Mouse (Mus musculus) retina, postnatal 7 days (tissue): ENCODE results near the gene Cplx1.

Source experiments
- DNase-seq: peaks from one replicate; pipeline ENCODE4 v3.0.0-alpha.2; 2012; ENCODE audit warnings: low read depth, low spot score

Gene Cplx1

GRCm38 (mm10) chr5:108549489-108550206 lies at the start of gene Cplx1:
TSS of gene Cplx1 (minus strand) at chr5:108550024.
- DNase-seq: peak; percentile 35

DNA sequence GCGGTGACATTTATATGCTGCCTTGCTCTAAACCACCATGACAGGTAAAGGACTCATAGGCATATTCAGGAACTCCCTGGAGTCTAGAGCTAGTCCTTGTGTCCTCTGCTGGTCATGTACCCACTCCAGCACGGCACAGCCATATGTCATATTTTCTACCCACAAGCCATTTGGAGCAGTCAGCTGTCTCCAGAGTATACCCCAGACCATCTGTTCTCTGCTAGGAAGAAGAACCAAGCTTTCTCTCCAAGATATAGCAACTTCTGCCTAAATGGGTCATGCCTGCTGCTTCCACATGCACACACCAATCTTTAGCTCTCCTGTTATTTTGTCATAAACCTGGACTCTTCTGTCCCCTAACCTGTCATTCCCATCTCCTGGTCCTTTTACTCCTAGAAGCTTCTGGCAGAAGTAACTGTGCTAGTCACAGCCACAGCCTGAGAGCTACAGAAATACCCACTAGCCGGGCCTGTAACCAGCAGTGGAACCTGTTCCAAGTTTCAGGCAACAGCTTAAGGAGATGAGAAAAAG lies 31.6 kb upstream of the Cplx1 start:
- no peak for DNase-seq

DNA sequence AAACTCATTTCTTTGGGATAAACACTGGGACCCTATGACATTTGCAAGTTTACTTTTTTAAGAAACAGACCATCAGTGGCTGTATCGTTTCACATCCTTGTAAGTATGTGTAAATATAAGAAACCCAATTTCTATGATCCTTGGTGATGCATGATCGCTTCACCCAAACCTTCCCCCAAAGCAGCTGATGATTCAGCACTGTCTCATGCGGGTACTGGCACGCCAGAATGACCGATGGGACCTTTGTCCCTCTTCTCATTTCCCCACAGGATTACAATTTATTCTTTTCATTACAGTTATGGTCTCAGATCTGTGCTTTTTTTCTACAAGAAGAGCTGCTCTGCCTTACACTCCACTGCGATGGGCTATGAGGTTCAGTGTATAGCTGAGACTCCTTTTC lies 23.2 kb upstream of the Cplx1 start:
- DNase-seq: no peak

GRCm38 (mm10) chr5:108570991-108571390 lies 21.2 kb upstream of the Cplx1 start:
- no peak for DNase-seq

GRCm38 (mm10) chr5:108567104-108567503 lies 17.3 kb upstream of the Cplx1 start:
- no peak for DNase-seq

DNA sequence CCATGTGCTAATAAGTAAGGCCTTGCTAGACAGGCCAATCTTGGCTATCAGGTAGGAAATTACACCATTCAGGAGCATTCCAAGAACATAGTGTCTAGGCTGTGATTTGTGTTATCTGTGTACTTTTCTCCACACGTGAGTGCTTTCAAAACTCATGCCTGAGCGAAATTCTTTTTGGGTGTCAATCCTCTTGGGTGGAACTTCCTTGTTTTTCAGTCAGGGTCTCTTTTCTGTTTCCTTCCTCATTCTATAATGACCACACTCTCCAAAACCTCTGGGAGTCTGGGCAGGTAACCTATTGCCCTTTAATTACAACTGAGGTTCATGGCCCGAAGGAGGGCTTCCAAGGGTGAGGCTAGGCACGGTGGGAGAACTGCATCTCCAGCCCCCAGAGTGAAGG lies 16.7 kb upstream of the Cplx1 start:
- no peak for DNase-seq

DNA sequence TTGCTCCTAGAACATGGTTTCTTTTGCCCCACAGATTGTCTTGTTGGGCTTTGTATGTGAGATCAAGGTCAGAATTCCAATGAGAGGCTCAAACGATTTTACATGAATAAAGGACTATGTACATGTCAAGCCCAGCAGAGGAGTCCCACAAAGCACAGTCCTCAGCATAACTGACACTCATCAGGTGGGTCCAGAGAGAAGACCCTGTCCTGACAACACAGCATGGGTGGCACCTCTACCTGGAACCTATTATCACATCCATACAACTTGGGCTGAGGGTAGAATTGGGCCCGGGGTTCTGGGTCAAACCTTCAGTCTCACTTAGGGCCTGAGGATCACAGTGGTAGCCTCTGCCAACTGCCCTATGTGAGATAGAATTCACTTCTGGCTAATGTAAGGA lies 15.6 kb upstream of the Cplx1 start:
- DNase-seq: no peak

DNA sequence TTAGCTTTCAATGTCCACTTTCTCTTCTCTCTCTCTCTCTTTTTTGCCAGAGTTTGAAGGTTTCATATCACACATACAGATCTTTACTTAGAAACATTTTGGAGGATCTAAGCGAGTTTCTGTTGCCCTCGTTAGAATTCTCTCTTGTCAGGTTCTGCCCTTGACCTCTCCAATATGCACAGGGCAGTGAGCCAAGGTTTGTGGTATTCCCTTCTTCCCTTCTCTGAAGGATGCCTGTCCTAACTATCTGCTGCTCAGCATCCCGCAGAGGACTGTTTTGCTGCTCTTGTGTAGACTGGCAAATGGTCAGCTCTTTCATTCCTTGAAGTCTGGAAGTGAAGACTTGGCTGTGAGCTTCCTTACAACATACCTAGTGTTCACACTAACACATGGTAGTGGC lies 14.5 kb upstream of the Cplx1 start:
- DNase-seq: no peak

DNA sequence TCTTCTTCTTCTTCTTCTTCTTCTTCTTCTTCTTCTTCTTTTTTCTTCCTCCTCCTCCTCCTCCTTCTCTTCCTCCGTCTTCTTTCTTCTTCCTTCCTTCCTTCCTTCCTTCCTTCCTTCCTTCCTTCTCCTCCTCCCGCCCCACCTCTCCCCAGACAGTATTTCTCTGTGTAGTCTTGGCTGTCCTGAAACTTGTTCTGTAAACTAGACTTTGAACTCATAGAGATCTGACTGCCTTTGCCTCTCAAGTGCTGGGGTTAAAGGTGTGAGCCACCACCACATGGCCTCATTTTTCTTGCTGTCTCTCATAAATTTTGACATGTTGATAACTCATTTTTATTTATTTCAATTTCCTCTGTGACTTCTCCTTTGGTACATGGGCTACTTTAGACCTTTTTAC lies 12.7 kb upstream of the Cplx1 start:
- no peak for DNase-seq

GRCm38 (mm10) chr5:108556986-108557385 lies 7.2 kb upstream of the Cplx1 start:
- no peak for DNase-seq

- no peak for DNase-seq
Observed at GRCm38 (mm10) chr5:108554041-108554440, 4.2 kb upstream of the Cplx1 start.

GRCm38 (mm10) chr5:108550207-108550594 lies 377 bp upstream of the Cplx1 start:
- DNase-seq: no peak

GRCm38 (mm10) chr5:108549137-108549488 lies 711 bp downstream of the Cplx1 start:
- DNase-seq: no peak

- DNase-seq: no peak
Observed at GRCm38 (mm10) chr5:108547636-108548035, 2.2 kb downstream of the Cplx1 start.

DNA sequence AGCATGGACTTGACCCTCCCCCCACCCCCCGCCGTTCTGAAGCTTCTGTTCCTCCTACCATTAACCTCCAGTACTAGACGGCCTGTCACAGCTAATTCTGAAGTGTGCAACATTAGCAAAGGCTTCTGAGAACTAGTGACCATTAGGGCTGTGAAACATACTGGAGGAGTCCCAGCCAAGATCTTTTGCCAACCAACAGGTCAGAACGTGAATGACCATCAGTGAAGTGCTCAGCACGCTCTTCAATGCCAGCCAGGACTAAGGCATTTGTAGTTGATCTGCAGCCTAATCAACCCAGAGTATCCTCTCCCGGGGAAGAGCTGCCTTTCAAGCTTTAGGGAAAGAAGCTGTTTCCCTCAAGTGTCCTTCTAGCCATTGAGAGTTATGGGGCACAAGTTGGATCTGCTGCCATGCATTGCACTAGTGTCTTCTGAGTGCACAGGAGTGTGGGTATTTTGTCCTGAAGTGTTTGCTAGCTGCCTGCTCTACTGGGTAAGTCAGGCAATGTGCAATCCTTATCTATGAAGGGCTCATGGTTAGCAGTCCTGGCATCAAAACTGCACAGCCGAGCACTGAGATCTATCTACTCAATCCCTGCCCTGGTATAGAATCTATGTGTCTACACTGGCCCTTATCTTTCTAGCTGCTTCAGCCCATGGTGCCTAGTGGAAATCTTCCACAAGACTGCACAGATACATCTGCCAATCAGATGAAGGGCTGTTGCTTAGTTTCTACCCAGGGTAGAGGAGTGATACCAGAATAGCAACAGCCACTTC lies 6.1 kb downstream of the Cplx1 start:
- no peak for DNase-seq

GRCm38 (mm10) chr5:108534188-108534587 lies 15.6 kb downstream of the Cplx1 start:
- no peak for DNase-seq

GRCm38 (mm10) chr5:108522597-108522996 lies 27.2 kb downstream of the Cplx1 start:
- DNase-seq: no peak

GRCm38 (mm10) chr5:108521896-108522295 lies 27.9 kb downstream of the Cplx1 start:
- no peak for DNase-seq

DNA sequence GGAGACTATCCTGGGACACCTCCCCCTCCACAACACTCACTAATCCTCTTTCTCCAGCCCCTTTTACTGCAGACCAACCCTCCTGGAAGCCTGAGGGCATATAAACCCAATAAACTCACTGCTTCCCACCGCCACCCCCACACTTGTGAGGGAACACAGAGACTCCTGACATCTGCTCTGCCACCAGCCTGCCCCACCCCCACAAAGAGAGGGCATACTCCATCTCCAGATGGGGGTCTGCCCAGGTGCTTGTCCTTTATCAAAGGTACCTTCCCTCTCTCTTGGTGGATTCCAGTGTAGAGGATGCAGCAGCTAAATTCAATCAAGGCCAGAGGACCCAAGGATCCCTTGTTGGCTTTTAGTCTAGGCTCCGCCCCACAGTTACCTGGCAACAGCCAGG lies 28.8 kb downstream of the Cplx1 start:
- DNase-seq: no peak

- DNase-seq: no peak
Observed at GRCm38 (mm10) chr5:108520153-108520552, 29.7 kb downstream of the Cplx1 start.

DNA sequence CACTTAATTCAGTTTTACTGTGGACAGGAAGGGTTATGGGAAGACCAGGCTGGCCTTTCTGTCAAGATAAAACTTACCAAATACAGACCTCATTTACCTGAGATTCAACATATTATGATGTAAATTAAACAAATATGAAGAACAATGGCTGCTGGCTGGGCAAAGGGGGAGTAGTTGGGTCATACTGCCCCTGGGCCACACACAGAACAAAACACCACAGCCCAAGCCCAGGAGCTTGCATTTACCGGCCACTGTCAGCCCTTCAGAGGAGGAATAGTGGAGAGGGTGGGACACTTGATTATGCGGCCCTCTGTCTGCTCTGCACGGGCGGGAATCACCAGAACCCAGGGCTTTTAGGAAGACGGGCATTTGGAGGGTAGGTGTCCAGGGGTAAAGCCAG lies 30.9 kb downstream of the Cplx1 start:
- DNase-seq: no peak

DNA sequence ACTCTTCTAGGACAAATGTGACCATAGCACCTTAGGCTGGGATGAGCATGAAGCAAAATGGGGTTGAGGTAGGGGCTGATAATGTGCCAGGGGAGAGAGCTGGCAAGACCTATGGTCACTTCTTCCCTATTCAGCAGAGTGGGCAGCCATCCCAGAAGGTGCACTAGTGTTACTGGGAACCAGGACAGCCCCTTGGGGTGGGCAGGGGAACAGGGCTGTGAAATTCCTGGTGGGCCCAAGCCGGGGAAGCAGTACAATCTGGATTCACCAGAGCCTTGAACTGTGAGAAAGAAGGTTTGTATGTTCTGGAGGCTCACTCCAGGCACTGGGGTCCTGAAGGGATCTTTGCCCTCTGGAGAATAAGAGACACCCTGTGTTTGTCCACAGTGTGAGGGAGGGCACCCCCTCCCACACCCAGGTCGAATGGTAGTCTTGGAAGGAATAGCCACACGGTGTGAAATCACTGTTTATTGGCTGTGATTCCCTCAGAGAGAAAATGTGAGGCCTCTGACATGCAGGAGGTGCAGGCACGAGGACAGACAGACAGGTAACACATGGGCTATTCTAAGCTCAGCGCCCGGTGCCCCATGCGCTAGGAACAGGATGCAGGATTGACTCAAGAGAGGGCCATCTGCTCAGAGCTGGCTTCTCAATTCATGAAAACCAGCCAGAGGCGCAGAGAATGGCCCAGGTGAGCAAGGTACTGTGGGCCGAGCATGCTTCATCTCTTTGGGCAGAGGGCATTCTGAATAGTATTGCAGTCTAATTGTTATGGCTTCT lies 31.5 kb downstream of the Cplx1 start:
- no peak for DNase-seq
